ENCODE assay signal across 13 mouse cellular contexts in the genomic region with DNA sequence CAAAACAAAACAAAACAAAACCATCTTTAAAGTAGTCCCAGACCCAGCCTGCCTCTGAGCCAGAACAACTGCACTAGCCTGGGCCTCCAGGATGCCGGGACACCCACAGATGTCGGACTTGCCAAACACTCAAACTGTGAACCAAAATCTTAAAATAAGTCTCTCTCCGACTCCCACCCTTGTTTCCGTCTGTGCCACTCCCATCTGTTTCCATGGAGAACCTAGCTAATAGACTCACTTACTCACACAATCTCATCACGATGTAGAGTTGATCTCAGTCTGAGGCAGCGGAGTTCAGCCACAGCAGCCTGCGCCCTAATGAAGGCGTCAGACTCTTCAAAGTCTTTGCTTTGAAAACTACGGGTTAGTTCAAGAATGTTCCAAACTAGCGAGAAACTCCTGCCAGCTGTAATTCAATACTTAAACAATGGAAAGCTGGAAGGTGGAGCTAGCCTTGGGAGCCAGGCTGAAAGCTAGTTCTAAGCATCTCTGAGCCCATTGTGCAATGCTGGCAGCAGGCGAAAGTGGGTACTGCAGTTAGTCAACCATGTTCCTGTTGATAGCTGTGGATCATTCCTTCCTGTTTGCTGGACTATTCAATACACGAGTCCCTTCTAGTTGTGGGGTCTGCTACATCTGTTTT.
A peak's percentile ranks its signal among the peaks of the same experiment; 100 is the strongest.
DNase-seq lines count a peak whose midpoint lies in the region; ATAC-seq and TF ChIP-seq lines count a peak whose summit lies in the region.
"Had no signal": no experiment of that assay in that cellular context is flagged by ENCODE, and none has a peak within 500 bp of the region (broad histone marks: within the 10 kb centered on the region; RNA-seq: fewer than 3 reads in every experiment).

No protein-coding gene starts in this region.

- no peaks in the 10 kb centered on the region for H3K27me3 ChIP-seq in forebrain, embryonic 16.5 days (replicated peaks; ENCODE audit: control insufficient read depth, insufficient read depth, low read length)
- no peaks in the 10 kb centered on the region for H3K27me3 ChIP-seq in midbrain, postnatal 0 days (ENCODE audit: insufficient read depth, low read length)
- no peaks in the 10 kb centered on the region for H3K27me3 ChIP-seq in kidney, embryonic 15.5 days
- H3K27me3 ChIP-seq: CH12.LX had no signal

- no peaks in the 10 kb centered on the region for H3K36me3 ChIP-seq in forebrain, embryonic 16.5 days (ENCODE audit: control insufficient read depth, insufficient read depth)
- H3K36me3 ChIP-seq in midbrain, postnatal 0 days (ENCODE audit: insufficient read depth, low read length), result no peaks in the 10 kb centered on the region
- no peaks in the 10 kb centered on the region for H3K36me3 ChIP-seq in kidney, embryonic 15.5 days

- no peak overlapping the region for H3K4me3 ChIP-seq in forebrain, embryonic 16.5 days (replicated peaks; ENCODE audit: low read length)
- no peak overlapping the region for H3K4me3 ChIP-seq in midbrain, postnatal 0 days (ENCODE audit: low read depth, low read length)
- no peak overlapping the region for H3K4me3 ChIP-seq in kidney, embryonic 15.5 days (replicated peaks)
- H3K4me3 ChIP-seq: gastrocnemius, adult 2 months had no signal

- intact Hi-C loops in left cerebral cortex, postnatal 4 days (cut with DNase I), result no loop called here

- no peaks in the 10 kb centered on the region for H3K4me1 ChIP-seq in forebrain, embryonic 16.5 days (replicated peaks; ENCODE audit: control insufficient read depth, insufficient read depth, low read length)
- H3K4me1 ChIP-seq in midbrain, postnatal 0 days (ENCODE audit: insufficient read depth, low read length), result no peaks in the 10 kb centered on the region
- no peaks in the 10 kb centered on the region for H3K4me1 ChIP-seq in kidney, embryonic 15.5 days

- H3K9me3 ChIP-seq in forebrain, embryonic 16.5 days (ENCODE audit: control insufficient read depth, low read length), result peaks cover 3% of the 10 kb centered on the region; the same call in 1 of the 2 replicates
- H3K9me3 ChIP-seq in midbrain, postnatal 0 days (ENCODE audit: low read length), result no peaks in the 10 kb centered on the region
- H3K9me3 ChIP-seq in kidney, embryonic 15.5 days (replicated peaks), result 0 out of 2 replicates have a peak, but pooled peaks cover 3% of the 10 kb centered on the region

- peak; percentile 17 for DNase-seq in left cerebral cortex, adult 11 months (ENCODE audit: low spot score)
- no peak for DNase-seq in left cerebral cortex, postnatal 4 days
- DNase-seq in R1 (ENCODE audit: low read depth, low spot score), result peak; percentile 78
- DNase-seq in midbrain, postnatal 0 days (ENCODE audit: low spot score), result no peak
- DNase-seq in MN1 (ENCODE audit: low spot score), result no peak
- no peak for DNase-seq in kidney, adult 8-10 months
- DNase-seq: adrenal gland, postnatal 10 days; cerebellum, postnatal 14 days; gastrocnemius, adult 2 months; heart, postnatal 10 days had no signal

- H3K9ac ChIP-seq in forebrain, embryonic 16.5 days (replicated peaks; ENCODE audit: low read depth, low read length), result no peak overlapping the region
- no peak overlapping the region for H3K9ac ChIP-seq in midbrain, postnatal 0 days (replicated peaks; ENCODE audit: low read length, poor library complexity, severe bottlenecking)
- H3K9ac ChIP-seq in kidney, embryonic 15.5 days, result no peak overlapping the region

- no peak overlapping the region for H3K4me2 ChIP-seq in forebrain, embryonic 16.5 days (ENCODE audit: low read length)
- H3K4me2 ChIP-seq in midbrain, postnatal 0 days (ENCODE audit: low read depth, low read length, poor library complexity, severe bottlenecking), result no peak overlapping the region
- no peak overlapping the region for H3K4me2 ChIP-seq in kidney, embryonic 15.5 days

- WGBS in forebrain, embryonic 16.5 days, result 16% methylated on average over 12 of the region's 12 CpGs
- 47% methylated on average over 12 of the region's 12 CpGs for WGBS in midbrain, postnatal 0 days
- 69% methylated on average over 12 of the region's 12 CpGs for WGBS in kidney, embryonic 15.5 days

- H3K27ac ChIP-seq in forebrain, embryonic 16.5 days (ENCODE audit: low read length), result no peak overlapping the region
- H3K27ac ChIP-seq in midbrain, postnatal 0 days (ENCODE audit: low read depth, low read length), result no peak overlapping the region
- H3K27ac ChIP-seq in kidney, embryonic 15.5 days, result no peak overlapping the region
- H3K27ac ChIP-seq: gastrocnemius, adult 2 months had no signal

- peak; percentile 37 for TF ChIP-seq CTCF in midbrain, postnatal 0 days (IDR thresholded peaks at IDR 0.05)

- peak; percentile 88 for ATAC-seq in forebrain, embryonic 16.5 days
- ATAC-seq in midbrain, postnatal 0 days (ENCODE audit: low FRiP score), result 0 out of 2 replicates have a peak, but pooled peaks have one; percentile 44
- ATAC-seq in kidney, embryonic 15.5 days (replicated peaks; ENCODE audit: low FRiP score), result no peak

Comparison
In these comparisons a context has a peak if more than half of its experiments do, and no peak if none do; other contexts are left out.
1. DNase-seq: peak in left cerebral cortex, adult 11 months (single experiment) and R1 (single experiment); none in left cerebral cortex, postnatal 4 days (single experiment), midbrain, postnatal 0 days (single experiment), MN1 (single experiment) and kidney, adult 8-10 months (0 of 2).